Mouse (Mus musculus): ENCODE results near the gene Ccdc3. TPM values are rescaled to one million over a fixed set of nuclear protein-coding genes. Genes with fewer than 3 reads are reported as not detected.

Ccdc3 gene
- polyA plus RNA-seq, 1 experiment from 2014 or later = 3.4 TPM

- no peaks in the 10 kb centered on the region for H3K27me3 ChIP-seq (ENCODE audit: control insufficient read depth, insufficient read depth, low read depth, low read length)
- no peaks in the 10 kb centered on the region for H3K9me3 ChIP-seq (replicated peaks; ENCODE audit: control insufficient read depth, low read length)
- WGBS (ENCODE audit: insufficient replicate concordance) = 71% methylated on average over 4 of the region's 4 CpGs
- no peaks in the 10 kb centered on the region for H3K4me1 ChIP-seq (ENCODE audit: control insufficient read depth, low read depth, low read length)
- H3K4me3 ChIP-seq (ENCODE audit: low read depth, low read length) = no peak overlapping the region
- no peak for ATAC-seq (ENCODE audit: low read depth)
- no peaks in the 10 kb centered on the region for H3K36me3 ChIP-seq (ENCODE audit: control insufficient read depth, insufficient read depth)
- no peak overlapping the region for H3K4me2 ChIP-seq (ENCODE audit: low read depth, low read length)
- H3K27ac ChIP-seq (ENCODE audit: low read length) = no peak overlapping the region
- no peak overlapping the region for H3K9ac ChIP-seq (ENCODE audit: low read depth, low read length)
These were observed 33.2 kb downstream of the Ccdc3 start for GRCm38 (mm10) chr2:5170815-5171214.

- no peak for ATAC-seq (ENCODE audit: low read depth)
- Histone ChIP-seq H3K4me2 (ENCODE audit: low read depth, low read length) (no peak overlapping the region), H3K9me3 (replicated peaks; ENCODE audit: control insufficient read depth, low read length) (no peaks in the 10 kb centered on the region), H3K9ac (ENCODE audit: low read depth, low read length) (no peak overlapping the region), H3K36me3 (ENCODE audit: control insufficient read depth, insufficient read depth) (no peaks in the 10 kb centered on the region), H3K4me3 (ENCODE audit: low read depth, low read length) (no peak overlapping the region), H3K4me1 (ENCODE audit: control insufficient read depth, low read depth, low read length) (no peaks in the 10 kb centered on the region), H3K27me3 (ENCODE audit: control insufficient read depth, insufficient read depth, low read depth, low read length) (no peaks in the 10 kb centered on the region), H3K27ac (ENCODE audit: low read length) (no peak overlapping the region)
- WGBS (ENCODE audit: insufficient replicate concordance) = 51% methylated on average over 5 of the region's 5 CpGs
These were observed 33.9 kb downstream of the Ccdc3 start for GRCm38 (mm10) chr2:5171301-5172000.

- Histone ChIP-seq H3K27ac (ENCODE audit: low read length) (no peak overlapping the region), H3K27me3 (ENCODE audit: control insufficient read depth, insufficient read depth, low read depth, low read length) (no peaks in the 10 kb centered on the region), H3K4me1 (ENCODE audit: control insufficient read depth, low read depth, low read length) (no peaks in the 10 kb centered on the region), H3K36me3 (ENCODE audit: control insufficient read depth, insufficient read depth) (no peaks in the 10 kb centered on the region), H3K4me3 (ENCODE audit: low read depth, low read length) (no peak overlapping the region), H3K9me3 (replicated peaks; ENCODE audit: control insufficient read depth, low read length) (no peaks in the 10 kb centered on the region), H3K9ac (ENCODE audit: low read depth, low read length) (no peak overlapping the region), H3K4me2 (ENCODE audit: low read depth, low read length) (no peak overlapping the region)
- no peak for ATAC-seq (ENCODE audit: low read depth)
- WGBS (ENCODE audit: insufficient replicate concordance) = 63% methylated on average over 2 of the region's 2 CpGs
These were observed 35.2 kb downstream of the Ccdc3 start for GRCm38 (mm10) chr2:5172773-5173172.

- no peaks in the 10 kb centered on the region for H3K4me1 ChIP-seq (ENCODE audit: control insufficient read depth, low read depth, low read length)
- no peaks in the 10 kb centered on the region for H3K36me3 ChIP-seq (ENCODE audit: control insufficient read depth, insufficient read depth)
- H3K4me3 ChIP-seq (ENCODE audit: low read depth, low read length) = no peak overlapping the region
- H3K9ac ChIP-seq (ENCODE audit: low read depth, low read length) = no peak overlapping the region
- no peak overlapping the region for H3K27ac ChIP-seq (ENCODE audit: low read length)
- H3K4me2 ChIP-seq (ENCODE audit: low read depth, low read length) = no peak overlapping the region
- no peaks in the 10 kb centered on the region for H3K27me3 ChIP-seq (ENCODE audit: control insufficient read depth, insufficient read depth, low read depth, low read length)
- no peaks in the 10 kb centered on the region for H3K9me3 ChIP-seq (replicated peaks; ENCODE audit: control insufficient read depth, low read length)
- ATAC-seq (ENCODE audit: low read depth) = no peak
These were observed 37.1 kb downstream of the Ccdc3 start for GRCm38 (mm10) chr2:5174716-5175115.

GRCm38 (mm10) chr2:5181462-5182443, 44.2 kb downstream of the Ccdc3 start:
- H3K4me1 ChIP-seq (ENCODE audit: control insufficient read depth, low read depth, low read length) = no peaks in the 10 kb centered on the region
- no peak overlapping the region for H3K4me3 ChIP-seq (ENCODE audit: low read depth, low read length)
- WGBS (ENCODE audit: insufficient replicate concordance) = 56% methylated on average over 5 of the region's 5 CpGs
- H3K9me3 ChIP-seq (replicated peaks; ENCODE audit: control insufficient read depth, low read length) = no peaks in the 10 kb centered on the region
- no peak for ATAC-seq (ENCODE audit: low read depth)
- H3K9ac ChIP-seq (ENCODE audit: low read depth, low read length) = no peak overlapping the region
- no peaks in the 10 kb centered on the region for H3K36me3 ChIP-seq (ENCODE audit: control insufficient read depth, insufficient read depth)
- H3K27ac ChIP-seq (ENCODE audit: low read length) = no peak overlapping the region
- no peaks in the 10 kb centered on the region for H3K27me3 ChIP-seq (ENCODE audit: control insufficient read depth, insufficient read depth, low read depth, low read length)
- H3K4me2 ChIP-seq (ENCODE audit: low read depth, low read length) = no peak overlapping the region

- 49% methylated on average over 4 of the region's 4 CpGs for WGBS (ENCODE audit: insufficient replicate concordance)
These were observed 46.6 kb downstream of the Ccdc3 start for GRCm38 (mm10) chr2:5184166-5184565.

GRCm38 (mm10) chr2:5185631-5186030, 48.1 kb downstream of the Ccdc3 start:
- Histone ChIP-seq H3K27ac (ENCODE audit: low read length) (no peak overlapping the region), H3K4me3 (ENCODE audit: low read depth, low read length) (no peak overlapping the region), H3K9ac (ENCODE audit: low read depth, low read length) (no peak overlapping the region), H3K27me3 (ENCODE audit: control insufficient read depth, insufficient read depth, low read depth, low read length) (no peaks in the 10 kb centered on the region), H3K4me2 (ENCODE audit: low read depth, low read length) (no peak overlapping the region), H3K4me1 (ENCODE audit: control insufficient read depth, low read depth, low read length) (no peaks in the 10 kb centered on the region), H3K9me3 (replicated peaks; ENCODE audit: control insufficient read depth, low read length) (no peaks in the 10 kb centered on the region), H3K36me3 (ENCODE audit: control insufficient read depth, insufficient read depth) (no peaks in the 10 kb centered on the region)
- WGBS (ENCODE audit: insufficient replicate concordance) = 42% methylated on average over 3 of the region's 3 CpGs
- ATAC-seq (ENCODE audit: low read depth) = no peak

More at GRCm38 (mm10) chr2:5184166-5184565, 46.6 kb downstream of the Ccdc3 start:
- no peak for ATAC-seq (ENCODE audit: low read depth)
- Histone ChIP-seq H3K9ac (ENCODE audit: low read depth, low read length) (no peak overlapping the region), H3K27me3 (ENCODE audit: control insufficient read depth, insufficient read depth, low read depth, low read length) (no peaks in the 10 kb centered on the region), H3K4me3 (ENCODE audit: low read depth, low read length) (no peak overlapping the region), H3K36me3 (ENCODE audit: control insufficient read depth, insufficient read depth) (no peaks in the 10 kb centered on the region), H3K27ac (ENCODE audit: low read length) (no peak overlapping the region), H3K4me2 (ENCODE audit: low read depth, low read length) (no peak overlapping the region), H3K9me3 (replicated peaks; ENCODE audit: control insufficient read depth, low read length) (no peaks in the 10 kb centered on the region), H3K4me1 (ENCODE audit: control insufficient read depth, low read depth, low read length) (no peaks in the 10 kb centered on the region)

GRCm38 (mm10) chr2:5192156-5192555, 54.6 kb downstream of the Ccdc3 start:
- no peak overlapping the region for H3K4me2 ChIP-seq (ENCODE audit: low read depth, low read length)
- no peak overlapping the region for H3K27ac ChIP-seq (ENCODE audit: low read length)
- H3K9ac ChIP-seq (ENCODE audit: low read depth, low read length) = no peak overlapping the region
- no peaks in the 10 kb centered on the region for H3K27me3 ChIP-seq (ENCODE audit: control insufficient read depth, insufficient read depth, low read depth, low read length)
- no peak overlapping the region for H3K4me3 ChIP-seq (ENCODE audit: low read depth, low read length)
- no peak for ATAC-seq (ENCODE audit: low read depth)
- no peaks in the 10 kb centered on the region for H3K4me1 ChIP-seq (ENCODE audit: control insufficient read depth, low read depth, low read length)
- H3K9me3 ChIP-seq (replicated peaks; ENCODE audit: control insufficient read depth, low read length) = no peaks in the 10 kb centered on the region
- no peaks in the 10 kb centered on the region for H3K36me3 ChIP-seq (ENCODE audit: control insufficient read depth, insufficient read depth)
- 77% methylated on average over 4 of the region's 4 CpGs for WGBS (ENCODE audit: insufficient replicate concordance)

GRCm38 (mm10) chr2:5193071-5193470, 55.5 kb downstream of the Ccdc3 start:
- Histone ChIP-seq H3K4me1 (ENCODE audit: control insufficient read depth, low read depth, low read length) (no peaks in the 10 kb centered on the region), H3K4me3 (ENCODE audit: low read depth, low read length) (no peak overlapping the region), H3K27me3 (ENCODE audit: control insufficient read depth, insufficient read depth, low read depth, low read length) (no peaks in the 10 kb centered on the region), H3K9ac (ENCODE audit: low read depth, low read length) (no peak overlapping the region), H3K4me2 (ENCODE audit: low read depth, low read length) (no peak overlapping the region), H3K27ac (ENCODE audit: low read length) (no peak overlapping the region), H3K9me3 (replicated peaks; ENCODE audit: control insufficient read depth, low read length) (no peaks in the 10 kb centered on the region), H3K36me3 (ENCODE audit: control insufficient read depth, insufficient read depth) (no peaks in the 10 kb centered on the region)
- no peak for ATAC-seq (ENCODE audit: low read depth)
- 47% methylated on average over 4 of the region's 4 CpGs for whole genome bisulfite sequencing (ENCODE audit: insufficient replicate concordance)

Measured in liver, embryonic 16.5 days (tissue).